Mouse (Mus musculus) kidney, adult 2 months (tissue): ENCODE measurements at regions not wholly inside any gene's neighbourhood (a gene's known extent, or its start where the extent isn't known, plus 50 kb on each side); places are given as distances from the start of the nearest gene placed in this dataset.

Experiments used
- CTCF ChIP-seq: fragments of 200-500 bp; conservative IDR thresholded peaks from 2 replicates; pipeline ENCODE4 v1.5.1; 2011; ENCODE audit warnings: low read depth, mild to moderate bottlenecking, control low read depth, low read length, moderate library complexity, mixed read lengths; ENCODE audit not compliant: insufficient read depth, insufficient read length
- POLR2A ChIP-seq: fragments of 200-500 bp; IDR thresholded peaks from one replicate; pipeline ENCODE4 v1.6.1; 2011; ENCODE audit warnings: low read depth, low read length, control low read depth

GRCm38 (mm10) chr5:93353101-93353500 is 86.0 kb downstream of the Ccng2 start:
- TF ChIP-seq CTCF (no peak), POLR2A (no peak)
